Mouse (Mus musculus) leukemia stem cell, adult 10-12 weeks (primary cell): ENCODE data around the gene Klrb1a. TPM values are rescaled to one million over a fixed set of nuclear protein-coding genes. Genes with fewer than 3 reads are reported as not detected.

ENCODE experiments used
- polyA plus RNA-seq: library from polyadenylated mRNA; stranded (reverse); fragments of >175 nt; gene quantifications from 2 replicates; pipeline ENCODE4 v1.2.3, GENCODE M21; 2012; ENCODE audit warnings: low replicate concordance

Klrb1a gene
- polyA plus RNA-seq, result not detected in 2 replicates

GRCm38 (mm10) chr6:128623433-128623832 lies at the start of gene Klrb1a:
Klrb1a (minus strand) TSS chr6:128623533.

GRCm38 (mm10) chr6:128662206-128662605 lies 38.9 kb upstream of the Klrb1a start, which contains the start of gene Clec2h:
Clec2h (plus strand) TSS chr6:128662385.

GRCm38 (mm10) chr6:128581508-128581907 lies 41.8 kb downstream of the Klrb1a start, which contains the start of gene A2ml1:
A2ml1 (minus strand) TSS chr6:128581608.

Other genes with a start within 250 kb of the Klrb1a start
- not detected in 2 replicates for gene Tex52, start 248.1 kb downstream of the Klrb1a start, polyA plus RNA-seq
- not detected in 2 replicates for gene Gm44596, start 248.0 kb downstream of the Klrb1a start, polyA plus RNA-seq
- gene Nrip2, start 224.2 kb downstream of the Klrb1a start, polyA plus RNA-seq, result not detected in 2 replicates
- 21.7 and 25.3 TPM in 2 replicates for gene Itfg2, start 198.6 kb downstream of the Klrb1a start, polyA plus RNA-seq
- gene Fkbp4, start 184.9 kb downstream of the Klrb1a start, polyA plus RNA-seq, result 181 and 301 TPM in 2 replicates
- gene Pzp, start 96.8 kb downstream of the Klrb1a start, polyA plus RNA-seq, result 0.39 TPM in 1 of 2 replicates, not detected in the other
- gene A2ml1, start 41.9 kb downstream of the Klrb1a start, polyA plus RNA-seq, result not detected in 2 replicates
- gene Clec2h, start 38.9 kb upstream of the Klrb1a start, polyA plus RNA-seq, result not detected in 2 replicates
- gene Klrb1, start 99.5 kb upstream of the Klrb1a start, polyA plus RNA-seq, result not detected in 2 replicates
- gene Klrb1c, start 165.7 kb upstream of the Klrb1a start, polyA plus RNA-seq, result 0.15 TPM in 1 of 2 replicates, not detected in the other
- not detected in 2 replicates for gene Gm44511, start 202.8 kb upstream of the Klrb1a start, polyA plus RNA-seq
- not detected in 2 replicates for gene Klrb1b, start 202.8 kb upstream of the Klrb1a start, polyA plus RNA-seq